In the genomic region with DNA sequence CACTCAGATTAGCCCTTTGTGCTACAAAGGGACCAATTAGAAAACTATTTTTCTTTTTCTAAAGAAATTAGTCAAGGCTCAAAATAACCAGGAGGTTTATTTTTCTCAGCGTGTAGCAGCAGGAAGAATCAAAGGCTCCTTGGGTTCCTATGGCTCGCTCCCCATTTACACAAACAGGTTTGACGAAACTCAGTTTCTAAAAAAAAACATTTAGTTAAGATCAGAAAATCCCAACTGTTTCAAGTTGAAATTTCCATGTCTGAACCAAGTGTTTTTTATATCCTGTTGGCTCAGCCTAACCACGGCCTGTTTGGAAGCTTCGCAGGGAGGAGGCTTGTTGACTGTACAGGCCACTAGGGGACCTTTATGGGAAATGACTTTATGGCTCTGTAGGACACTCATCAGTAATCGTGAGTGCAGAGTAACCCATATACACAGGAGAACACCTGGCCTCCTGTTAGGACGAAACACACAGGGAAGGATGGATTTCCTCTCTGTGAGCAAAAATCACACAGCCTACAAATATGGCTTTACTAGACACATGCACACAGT, we compare ENCODE assay signal across 11 mouse cellular contexts.
DNase-seq lines count a peak whose midpoint lies in the region; ATAC-seq and TF ChIP-seq lines count a peak whose summit lies in the region.
"Had no signal": no experiment of that assay in that cellular context is flagged by ENCODE, and none has a peak within 500 bp of the region (broad histone marks: within the 10 kb centered on the region; RNA-seq: fewer than 3 reads in every experiment).

No protein-coding gene starts in this region.

- dilution Hi-C loops in CH12.LX (cut with MboI; ENCODE audit: extremely low pct_ligation_motif_present, extremely low pct_unique_long_range_greater_than_20kb, low sequenced_read_pairs): no loop called here

- in situ Hi-C loops in CH12.LX (cut with MboI; ENCODE audit: low pct_ligation_motif_present, low pct_unique_long_range_greater_than_20kb, low sequenced_read_pairs): no loop called here

- no peak for TF ChIP-seq EP300 in CH12.LX (IDR thresholded peaks at IDR 0.05; ENCODE audit: low read length)

- H3K9ac ChIP-seq in hindbrain, embryonic 13.5 days: no peak overlapping the region
- H3K9ac ChIP-seq in hindbrain, embryonic 11.5 days (ENCODE audit: low read depth, low read length): no peak overlapping the region
- no peak overlapping the region for H3K9ac ChIP-seq in CH12.LX (ENCODE audit: insufficient read depth, low read depth)
- no peak overlapping the region for H3K9ac ChIP-seq in embryonic facial prominence, embryonic 13.5 days
- no peak overlapping the region for H3K9ac ChIP-seq in intestine, embryonic 16.5 days (ENCODE audit: low read depth, low read length)
- H3K9ac ChIP-seq: heart, embryonic 15.5 days had no signal

- H3K4me3 ChIP-seq in hindbrain, embryonic 13.5 days: no peak overlapping the region
- no peak overlapping the region for H3K4me3 ChIP-seq in hindbrain, embryonic 11.5 days (ENCODE audit: low read depth, low read length)
- H3K4me3 ChIP-seq in CH12.LX (replicated peaks in 1 of 3; ENCODE audit: low read depth in 2 of 3, low read length in 2 of 3, poor library complexity in 1 of 3): no peak overlapping the region
- no peak overlapping the region for H3K4me3 ChIP-seq in embryonic facial prominence, embryonic 13.5 days
- H3K4me3 ChIP-seq in intestine, embryonic 16.5 days (ENCODE audit: low read length): no peak overlapping the region
- H3K4me3 ChIP-seq: heart, embryonic 15.5 days had no signal

- H3K36me3 ChIP-seq in hindbrain, embryonic 13.5 days: no peaks in the 10 kb centered on the region
- no peaks in the 10 kb centered on the region for H3K36me3 ChIP-seq in hindbrain, embryonic 11.5 days (ENCODE audit: control insufficient read depth, insufficient read depth, low read length)
- H3K36me3 ChIP-seq in CH12.LX (replicated peaks in 1 of 2; ENCODE audit: control insufficient read depth in 1 of 2, insufficient read depth in 1 of 2, low read length in 1 of 2): no peaks in the 10 kb centered on the region
- H3K36me3 ChIP-seq in embryonic facial prominence, embryonic 13.5 days: no peaks in the 10 kb centered on the region
- no peaks in the 10 kb centered on the region for H3K36me3 ChIP-seq in intestine, embryonic 16.5 days (ENCODE audit: control insufficient read depth, insufficient read depth, low read length)
- H3K36me3 ChIP-seq: G1E; heart, embryonic 15.5 days had no signal

- 61% methylated on average over 7 of the region's 7 CpGs for WGBS in hindbrain, embryonic 13.5 days
- WGBS in hindbrain, embryonic 11.5 days: 69% methylated on average over 7 of the region's 7 CpGs
- WGBS in embryonic facial prominence, embryonic 13.5 days: 23% methylated on average over 7 of the region's 7 CpGs
- WGBS in intestine, embryonic 16.5 days: 50% methylated on average over 7 of the region's 7 CpGs

- peak in 1 of 2 experiments; percentile 42; a peak in 3 of 4 replicates for TF ChIP-seq CTCF in CH12.LX (conservative IDR thresholded peaks at IDR 0.05 in 1 of 2, IDR thresholded peaks at IDR 0.05 in 1 of 2; ENCODE audit: low read depth in 2 of 2, low read length in 2 of 2)

- no peaks in the 10 kb centered on the region for H3K79me2 ChIP-seq in CH12.LX (replicated peaks; ENCODE audit: control insufficient read depth, extremely low read depth, insufficient read depth, poor library complexity, severe bottlenecking)

- TF ChIP-seq RAD21 in CH12.LX (IDR thresholded peaks at IDR 0.05; ENCODE audit: low read depth, low read length): peak; percentile 8

- DNase-seq in hindbrain, embryonic 11.5 days (ENCODE audit: low spot score): no peak
- DNase-seq in CH12.LX (ENCODE audit: extremely low read depth): peak; percentile 21
- no peak for DNase-seq in cerebellum, adult 11 months
- DNase-seq in ovary, postnatal 36 days (ENCODE audit: low spot score): no peak
- DNase-seq in thymus, postnatal 10 days (ENCODE audit: low spot score in 2 of 2): no peak
- DNase-seq: liver had no signal

- TF ChIP-seq POLR2A in CH12.LX (IDR thresholded peaks at IDR 0.05; ENCODE audit: low read depth, low read length): no peak

- no peak for ATAC-seq in hindbrain, embryonic 13.5 days (ENCODE audit: low FRiP score)
- ATAC-seq in hindbrain, embryonic 11.5 days (ENCODE audit: low FRiP score): no peak
- no peak for ATAC-seq in embryonic facial prominence, embryonic 13.5 days (ENCODE audit: insufficient number of reproducible peaks, insufficient read depth, low FRiP score, low TSS enrichment, low read depth)
- ATAC-seq in intestine, embryonic 16.5 days: peak; percentile 50; the same call in 1 of the 2 replicates

- 0 out of 2 replicates have a peak, but pooled peaks cover 3% of the 10 kb centered on the region for H3K27me3 ChIP-seq in hindbrain, embryonic 13.5 days
- H3K27me3 ChIP-seq in hindbrain, embryonic 11.5 days (ENCODE audit: control insufficient read depth, insufficient read depth, low read length): no peaks in the 10 kb centered on the region
- no peaks in the 10 kb centered on the region for H3K27me3 ChIP-seq in CH12.LX (replicated peaks)
- H3K27me3 ChIP-seq in embryonic facial prominence, embryonic 13.5 days: no peaks in the 10 kb centered on the region
- H3K27me3 ChIP-seq in intestine, embryonic 16.5 days (replicated peaks; ENCODE audit: control insufficient read depth, insufficient read depth, low read length): no peaks in the 10 kb centered on the region
- H3K27me3 ChIP-seq: heart, embryonic 15.5 days had no signal

- H3K4me1 ChIP-seq in hindbrain, embryonic 13.5 days (replicated peaks): peaks cover 9% of the 10 kb centered on the region
- H3K4me1 ChIP-seq in hindbrain, embryonic 11.5 days (replicated peaks; ENCODE audit: control insufficient read depth, insufficient read depth, low read length): no peaks in the 10 kb centered on the region
- peaks cover 5 to 53% of the 10 kb centered on the region in 2 experiments; a peak in 3 of 4 replicates for H3K4me1 ChIP-seq in CH12.LX (ENCODE audit: control insufficient read depth in 1 of 2, insufficient read depth in 2 of 2)
- peaks cover 36% of the 10 kb centered on the region for H3K4me1 ChIP-seq in embryonic facial prominence, embryonic 13.5 days
- H3K4me1 ChIP-seq in intestine, embryonic 16.5 days (ENCODE audit: control insufficient read depth, insufficient read depth, low read length): 0 out of 2 replicates have a peak, but pooled peaks cover 3% of the 10 kb centered on the region

- H3K9me3 ChIP-seq in hindbrain, embryonic 13.5 days: no peaks in the 10 kb centered on the region
- no peaks in the 10 kb centered on the region for H3K9me3 ChIP-seq in hindbrain, embryonic 11.5 days (ENCODE audit: control insufficient read depth, low read length)
- no peaks in the 10 kb centered on the region for H3K9me3 ChIP-seq in CH12.LX (replicated peaks; ENCODE audit: low read length)
- H3K9me3 ChIP-seq in embryonic facial prominence, embryonic 13.5 days: no peaks in the 10 kb centered on the region
- no peaks in the 10 kb centered on the region for H3K9me3 ChIP-seq in intestine, embryonic 16.5 days (ENCODE audit: control insufficient read depth, low read length)
- H3K9me3 ChIP-seq: G1E; heart, embryonic 15.5 days had no signal

- H3K4me2 ChIP-seq in hindbrain, embryonic 13.5 days: no peak overlapping the region
- no peak overlapping the region for H3K4me2 ChIP-seq in hindbrain, embryonic 11.5 days (replicated peaks; ENCODE audit: low read depth, low read length)
- H3K4me2 ChIP-seq in CH12.LX (ENCODE audit: insufficient read depth, low read depth, poor library complexity, severe bottlenecking): no peak overlapping the region; the same call in 1 of the 2 replicates
- 0 out of 2 replicates have a peak overlapping the region, but pooled peaks have one; percentile 19 for H3K4me2 ChIP-seq in embryonic facial prominence, embryonic 13.5 days
- no peak overlapping the region for H3K4me2 ChIP-seq in intestine, embryonic 16.5 days (ENCODE audit: low read depth, low read length)
- H3K4me2 ChIP-seq: heart, embryonic 15.5 days had no signal

- peak overlapping the region; percentile 69; the same call in 1 of the 2 replicates for H3K27ac ChIP-seq in hindbrain, embryonic 13.5 days
- H3K27ac ChIP-seq in hindbrain, embryonic 11.5 days (ENCODE audit: low read depth, low read length): no peak overlapping the region
- H3K27ac ChIP-seq in CH12.LX (ENCODE audit: insufficient read depth, low read depth): no peak overlapping the region
- H3K27ac ChIP-seq in embryonic facial prominence, embryonic 13.5 days: peak overlapping the region; percentile 78
- H3K27ac ChIP-seq in intestine, embryonic 16.5 days (ENCODE audit: low read length): no peak overlapping the region
- H3K27ac ChIP-seq: heart, embryonic 15.5 days had no signal

TF ChIP-seq in CH12.LX, 34 proteins besides CTCF, POLR2A, EP300 and RAD21:
- TF ChIP-seq TCF12 (IDR thresholded peaks at IDR 0.05; ENCODE audit: low read depth, low read length) (no peak), BHLHE40 (IDR thresholded peaks at IDR 0.05; ENCODE audit: low read depth, low read length) (no peak), CHD1 (IDR thresholded peaks at IDR 0.05; ENCODE audit: low read depth, low read length) (no peak), ZC3H11A (IDR thresholded peaks at IDR 0.05; ENCODE audit: low read depth, low read length) (no peak), PAX5 (IDR thresholded peaks at IDR 0.05; ENCODE audit: low read length) (no peak), SIN3A (IDR thresholded peaks at IDR 0.05; ENCODE audit: low read length) (no peak), MEF2A (IDR thresholded peaks at IDR 0.05; ENCODE audit: borderline replicate concordance, low read depth, low read length) (no peak), JUND (conservative IDR thresholded peaks at IDR 0.05; ENCODE audit: low read depth, low read length) (no peak), CHD2 (IDR thresholded peaks at IDR 0.05; ENCODE audit: low read length) (no peak), GABPA (IDR thresholded peaks at IDR 0.05; ENCODE audit: insufficient replicate concordance, low read depth, low read length) (no peak), SMC3 (IDR thresholded peaks at IDR 0.05; ENCODE audit: low read depth, low read length) (no peak)

Comparison
In these comparisons a context has a peak if more than half of its experiments do, and no peak if none do; other contexts are left out.
1. H3K27ac ChIP-seq: peak in hindbrain, embryonic 13.5 days (single experiment) and embryonic facial prominence, embryonic 13.5 days (single experiment); none in hindbrain, embryonic 11.5 days (single experiment), CH12.LX (single experiment) and intestine, embryonic 16.5 days (single experiment).